Mouse (Mus musculus) forelimb bud, embryonic 11.5 days (tissue): ENCODE results near the gene Cd276.
"Not testable (repeated sequence)": the region's sequence is repeated elsewhere in the genome, so short reads cannot be mapped to it uniquely, and the experiment has no call there.

ENCODE experiments used
- DNase-seq: peaks from one replicate; pipeline ENCODE4 v3.0.0-alpha.2; 2012; ENCODE audit warnings: low read depth, low spot score

Gene Cd276

DNA sequence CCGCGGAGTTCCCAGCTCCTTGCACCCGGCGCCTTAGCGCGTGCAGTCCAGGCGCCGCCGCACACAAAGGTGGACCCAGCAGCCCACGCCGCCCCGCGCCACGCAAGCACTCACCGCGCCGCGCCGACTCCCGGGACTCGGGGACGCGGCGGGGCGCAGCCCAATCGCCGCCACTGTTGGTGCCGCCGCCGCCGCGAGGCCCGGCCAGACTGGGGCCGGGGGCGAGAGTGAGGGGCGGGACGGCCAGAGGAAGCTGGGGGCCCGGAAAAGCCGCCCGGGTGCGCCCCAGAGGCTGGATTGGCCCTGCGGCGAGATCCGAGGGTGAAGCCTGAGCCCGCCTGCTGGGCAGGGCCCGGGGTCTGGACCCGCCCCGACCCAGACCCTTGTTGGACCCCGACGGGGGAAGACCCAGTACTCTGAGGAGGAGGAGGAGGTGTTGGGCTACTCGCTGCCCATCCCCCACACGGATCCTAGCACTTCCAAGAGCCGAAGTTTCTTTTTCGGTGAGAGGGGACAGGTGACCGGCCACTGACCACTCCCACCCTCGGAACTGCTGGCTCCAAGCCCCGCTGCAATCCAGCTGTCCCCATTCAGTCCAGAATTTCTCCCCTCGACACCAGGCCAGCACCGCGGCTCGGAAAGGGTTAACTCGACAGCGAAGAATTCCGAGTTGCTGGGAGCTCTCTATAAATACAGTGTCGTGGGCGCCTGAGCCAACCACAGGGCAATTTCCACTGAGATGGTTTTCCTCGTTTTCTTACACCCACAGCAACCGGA is at the start of gene Cd276:
Cd276 (minus strand) TSS at position 530 of the 777 bp plus-strand sequence.
- DNase-seq: peak; percentile 84

DNA sequence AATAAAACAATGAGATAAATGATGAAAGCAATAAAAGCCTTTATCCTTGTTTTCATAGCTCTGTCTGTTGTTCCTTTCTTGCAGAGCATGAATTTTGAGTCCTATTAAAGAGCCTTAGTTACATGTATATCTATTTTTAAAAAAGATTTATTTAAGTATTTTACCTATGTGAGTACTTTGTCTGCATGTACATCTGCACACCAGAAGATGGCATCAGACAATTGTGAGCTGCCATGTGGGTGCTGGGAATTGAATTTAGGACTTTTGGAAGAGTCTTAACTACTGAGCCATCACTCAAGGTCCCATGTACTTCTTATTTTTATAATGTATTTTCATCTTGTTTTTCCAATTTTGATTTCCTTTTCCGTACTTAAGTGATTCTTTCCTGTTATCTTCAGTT is 40.1 kb upstream of the Cd276 start:
- no peak for DNase-seq

DNA sequence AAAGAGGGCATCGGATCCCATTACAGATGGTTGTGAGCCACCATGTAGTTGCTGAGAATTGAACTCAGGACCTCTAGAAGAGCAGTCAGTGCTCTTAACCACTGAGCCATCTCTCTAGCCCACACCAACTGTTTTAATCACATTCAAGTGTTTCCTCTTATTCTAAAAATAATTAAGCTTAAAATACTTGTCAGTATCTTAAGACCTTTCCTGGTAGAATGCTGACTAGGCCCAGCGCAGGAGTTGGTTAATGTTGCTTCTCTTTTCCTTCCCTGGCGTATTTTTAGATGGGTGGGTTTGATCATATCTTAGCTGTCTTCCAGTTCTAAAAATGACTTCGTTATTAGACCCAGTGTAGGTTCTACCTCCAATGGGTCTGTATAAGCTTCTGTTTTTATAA is 33.4 kb upstream of the Cd276 start:
- DNase-seq: no peak

DNA sequence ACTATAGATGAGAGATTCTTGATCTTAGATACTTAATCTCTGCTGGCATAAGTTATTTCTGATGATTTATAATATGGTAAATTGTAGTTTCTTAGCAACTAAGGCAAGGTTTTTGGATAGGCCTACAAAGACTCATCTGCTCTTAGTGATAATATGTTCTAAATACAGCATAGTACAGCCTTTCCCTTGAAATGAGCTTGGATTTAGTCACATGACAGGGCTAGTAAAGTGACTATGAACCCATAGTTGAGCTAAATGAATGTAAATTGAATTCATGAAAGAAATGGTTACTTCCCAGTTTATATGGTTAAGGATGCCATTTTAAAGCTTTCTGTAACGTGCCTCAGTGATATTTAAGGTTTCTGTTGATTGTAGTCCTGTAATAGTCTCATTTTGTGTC is 29.1 kb upstream of the Cd276 start:
- DNase-seq: no peak

DNA sequence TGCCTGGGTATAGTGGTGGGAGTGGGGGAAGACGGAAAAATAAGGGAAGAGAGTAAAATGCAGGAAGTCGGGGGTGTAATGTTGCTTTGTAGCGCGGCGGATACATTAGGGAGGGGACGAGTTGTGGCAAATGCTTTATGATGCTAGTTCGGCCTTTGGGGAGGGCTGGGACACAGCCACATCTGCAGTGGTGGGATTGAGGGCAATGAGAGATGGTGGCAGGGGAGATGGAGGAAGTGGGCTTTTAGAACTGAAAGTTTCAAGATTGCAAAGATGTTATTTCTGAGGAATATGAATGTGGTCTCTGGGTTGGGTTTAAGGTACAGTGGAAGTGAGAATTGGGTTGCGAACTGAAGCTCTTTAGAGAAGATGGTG is 28.0 kb upstream of the Cd276 start:
- DNase-seq: no peak

DNA sequence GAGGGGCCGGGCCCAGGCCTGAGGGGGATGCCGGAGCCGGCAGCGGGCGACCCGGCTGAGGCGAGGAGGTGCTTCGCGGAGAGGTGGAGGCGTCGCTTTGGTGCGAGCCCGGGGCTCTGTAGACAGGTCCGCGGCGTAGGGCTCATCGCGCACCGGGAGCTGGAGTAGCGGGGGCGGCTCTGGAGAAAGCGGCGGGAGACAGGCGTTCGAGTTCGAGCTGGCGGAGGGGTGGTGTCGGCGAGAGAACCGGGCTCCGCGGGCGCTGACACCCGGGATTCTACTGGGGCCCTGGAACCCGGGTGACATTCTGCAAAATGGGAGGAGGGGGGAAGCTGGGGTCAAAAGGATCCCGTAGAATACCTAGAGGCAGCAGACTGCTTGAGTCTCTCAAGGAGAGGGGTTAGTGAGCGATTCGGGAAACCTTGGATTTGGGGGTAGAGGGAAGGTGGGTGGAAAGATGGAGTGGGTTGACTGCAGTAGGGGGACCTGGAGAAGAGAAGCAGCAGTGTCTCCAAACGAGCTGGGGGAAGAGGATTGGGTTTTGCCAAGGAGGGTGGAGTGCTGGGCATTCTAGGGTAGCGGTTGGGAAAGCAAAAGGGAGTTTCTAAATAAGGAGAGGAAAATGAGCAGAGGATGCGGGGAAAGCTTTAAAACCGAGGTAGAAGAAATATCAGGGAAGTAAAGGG is 27.5 kb upstream of the Cd276 start:
- DNase-seq: peak; percentile 27

DNA sequence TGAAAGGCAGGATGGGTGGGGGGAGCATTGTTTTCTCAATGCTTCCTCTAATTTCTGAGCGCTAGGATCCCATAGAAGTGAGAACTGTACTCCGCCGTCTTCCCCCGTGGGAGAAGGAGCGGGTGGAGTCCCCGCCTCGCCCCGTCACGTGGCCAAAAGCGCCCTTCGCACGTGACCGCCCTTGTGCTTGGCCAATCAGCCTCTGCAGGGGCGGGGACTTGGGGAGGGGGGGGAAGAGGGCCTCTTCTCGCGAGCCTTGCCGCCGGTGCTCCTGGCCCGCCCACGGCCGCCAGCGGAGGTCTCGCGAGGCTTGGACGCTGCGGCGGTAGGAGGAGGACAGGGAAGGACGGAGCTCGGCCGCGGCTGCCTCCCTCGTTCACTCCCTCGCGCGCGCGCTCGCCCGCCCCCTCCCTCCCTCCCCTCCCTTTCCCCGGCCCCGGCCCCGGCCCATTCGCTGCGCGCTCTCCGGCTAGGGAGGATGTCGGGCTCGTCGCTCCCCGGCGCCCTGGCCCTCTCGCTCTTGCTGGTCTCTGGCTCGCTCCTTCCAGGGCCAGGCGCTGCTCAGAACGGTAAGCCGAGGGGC is 26.8 kb upstream of the Cd276 start, which contains the start of gene Nptn:
Nptn (plus strand) TSS at position 283 of the 583 bp plus-strand sequence.
- peak; percentile 97 for DNase-seq

DNA sequence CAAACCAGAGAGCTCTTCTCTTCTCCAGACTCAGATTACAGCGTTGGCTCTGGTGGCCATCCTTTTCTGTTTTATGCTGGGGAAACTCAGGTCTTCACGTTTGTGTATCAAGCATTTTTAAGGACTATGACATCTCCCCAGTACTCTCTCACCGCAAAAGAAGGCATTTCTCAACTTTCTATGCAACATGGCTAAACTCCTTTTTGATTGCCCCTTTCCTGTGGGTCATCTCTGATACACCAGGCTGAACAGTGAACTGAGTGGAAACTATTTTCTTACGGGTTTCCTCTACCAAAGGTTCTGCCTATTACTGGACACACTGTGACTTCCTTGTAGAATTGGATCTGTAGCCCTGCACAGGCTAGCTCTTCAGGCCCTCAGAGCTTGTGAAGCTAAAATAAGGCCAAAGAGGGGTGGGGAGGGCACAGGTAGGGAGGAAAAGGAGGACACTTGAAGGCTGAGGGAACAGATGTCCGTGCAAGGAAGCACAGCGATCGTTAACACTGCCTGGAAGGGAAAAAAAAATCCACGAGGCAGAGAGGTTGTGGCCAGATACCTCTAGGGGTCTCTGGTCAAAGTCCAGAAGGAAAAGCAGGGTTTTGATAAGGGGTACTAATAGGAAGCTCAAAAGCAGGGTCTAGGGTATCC is 26.2 kb upstream of the Cd276 start:
- no peak for DNase-seq

DNA sequence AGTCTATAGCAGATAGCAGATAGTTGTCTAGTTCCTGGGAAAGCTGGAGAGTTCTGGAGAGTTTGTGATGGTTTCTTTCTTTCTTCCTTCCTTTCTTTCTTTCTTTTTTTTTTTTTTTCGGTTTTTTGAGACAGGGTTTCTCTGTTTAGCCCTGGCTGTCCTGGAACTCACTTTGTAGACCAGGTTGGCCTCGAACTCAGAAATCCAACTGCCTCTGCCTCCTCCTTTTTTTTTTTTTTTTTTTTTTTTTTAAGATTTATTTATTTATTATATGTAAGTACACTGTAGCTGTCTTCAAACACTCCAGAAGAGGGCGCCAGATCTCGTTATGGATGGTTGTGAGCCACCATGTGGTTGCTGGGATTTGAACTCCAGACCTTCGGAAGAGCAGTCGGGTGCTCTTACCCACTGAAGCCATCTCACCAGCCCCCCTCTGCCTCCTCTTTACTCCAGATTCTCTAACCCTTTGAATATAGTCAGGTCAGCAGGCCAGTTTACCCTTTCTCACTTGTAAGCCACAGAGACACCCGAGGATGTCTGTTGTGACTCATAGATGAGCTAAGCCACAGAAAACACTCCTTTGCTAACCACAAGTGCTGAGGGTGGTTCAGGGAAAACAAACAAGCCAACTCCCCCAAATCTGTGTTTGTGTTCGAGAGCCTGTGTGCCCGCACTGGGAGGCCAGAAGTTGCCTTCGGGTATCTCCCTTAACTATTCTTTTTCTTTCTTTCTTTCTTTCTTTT is 25.4 kb upstream of the Cd276 start:
- DNase-seq: not testable (repeated sequence)

DNA sequence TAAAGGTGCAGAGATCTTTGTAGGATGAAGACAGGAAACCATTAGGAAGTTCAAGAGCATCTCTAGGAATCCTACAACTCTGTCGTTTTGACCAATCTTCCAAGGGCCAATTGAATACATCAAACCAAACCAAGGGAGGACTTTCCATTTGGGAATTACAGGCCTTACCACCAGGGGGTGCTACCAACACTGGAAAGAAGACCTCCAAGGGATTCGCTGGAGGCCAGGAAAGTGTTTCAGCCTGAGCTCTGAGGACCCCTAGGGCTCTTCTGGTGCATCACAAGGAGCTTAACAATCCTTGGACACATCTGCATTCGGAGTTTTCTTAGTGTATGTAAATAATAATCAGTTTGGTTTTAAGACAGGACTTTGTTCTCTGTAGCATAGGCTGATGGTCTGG is 23.4 kb upstream of the Cd276 start:
- DNase-seq: peak; percentile 88

DNA sequence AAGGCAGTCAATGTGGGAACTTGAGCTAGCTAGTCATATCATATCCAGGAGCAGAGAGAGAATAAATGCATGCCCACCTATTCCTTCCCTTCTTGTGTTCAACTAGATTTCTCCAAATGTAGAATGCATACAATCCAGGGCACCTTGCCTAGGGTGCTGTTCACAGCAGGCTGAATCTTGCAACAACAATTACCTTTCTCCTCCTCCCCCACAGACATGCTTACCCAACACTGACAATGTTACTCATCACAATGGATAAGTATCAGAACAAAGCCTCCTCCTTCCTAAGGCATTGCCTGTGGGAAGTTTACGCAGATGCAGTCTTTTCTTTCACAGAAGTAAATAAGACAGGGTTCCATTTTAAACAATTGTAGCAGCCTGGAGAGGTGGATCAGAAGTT is 15.8 kb upstream of the Cd276 start:
- no peak for DNase-seq

DNA sequence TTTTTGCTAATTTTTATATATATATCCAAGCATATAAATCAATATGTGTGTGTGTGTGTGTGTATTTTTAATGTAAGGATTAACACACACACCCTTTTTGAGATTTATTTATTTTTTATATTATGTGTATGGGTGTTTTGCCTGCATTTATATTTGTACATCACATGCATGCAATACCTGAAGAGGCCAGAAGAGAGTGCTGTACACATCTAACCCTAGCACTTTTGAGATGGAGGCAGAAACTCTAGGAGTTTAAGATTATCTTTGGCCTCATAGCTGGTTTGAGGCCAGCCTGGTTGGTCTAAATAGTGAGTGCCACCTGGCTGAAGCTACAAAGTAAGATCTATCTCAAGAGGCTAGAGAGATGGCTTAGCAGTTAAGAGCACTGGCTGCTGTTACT is 12.4 kb upstream of the Cd276 start:
- DNase-seq: peak; percentile 42

DNA sequence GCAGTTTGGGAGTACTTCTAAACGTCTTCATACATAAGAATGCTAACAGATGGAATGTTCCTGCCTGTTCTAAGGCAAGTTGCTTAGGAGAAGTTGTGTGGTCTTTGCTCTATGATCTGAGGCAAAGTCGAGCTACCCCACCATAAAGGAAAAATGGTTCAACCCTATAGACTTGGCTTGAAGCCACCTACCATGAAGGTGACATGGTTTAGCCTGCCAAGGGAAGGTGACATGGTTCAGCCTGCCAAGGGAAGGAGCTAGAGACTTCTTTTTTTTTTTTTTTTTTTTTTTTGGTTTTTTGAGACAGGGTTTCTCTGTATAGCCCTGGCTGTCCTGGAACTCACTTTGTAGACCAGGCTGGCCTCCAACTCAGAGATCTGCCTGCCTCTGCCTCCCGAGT is 10.7 kb upstream of the Cd276 start:
- not testable (repeated sequence) for DNase-seq

DNA sequence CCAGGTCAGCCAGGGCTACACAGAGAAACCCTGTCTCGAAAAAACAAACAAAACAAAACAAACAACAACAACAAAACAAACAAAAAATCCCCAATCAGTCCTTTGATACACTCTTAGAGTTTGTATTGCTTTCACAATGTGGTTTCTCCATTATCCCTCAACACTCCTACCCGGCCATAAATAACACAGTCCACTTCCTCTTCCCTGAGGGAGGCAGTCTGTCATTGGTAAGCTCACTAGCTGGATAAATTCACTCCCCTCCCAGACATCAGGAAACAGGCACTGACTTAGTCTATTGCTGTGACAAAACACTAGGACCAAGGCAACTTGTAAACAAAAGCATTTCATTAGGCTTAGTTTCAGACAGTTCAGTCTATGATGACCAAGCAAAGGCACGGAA is 5.0 kb upstream of the Cd276 start:
- DNase-seq: no peak

DNA sequence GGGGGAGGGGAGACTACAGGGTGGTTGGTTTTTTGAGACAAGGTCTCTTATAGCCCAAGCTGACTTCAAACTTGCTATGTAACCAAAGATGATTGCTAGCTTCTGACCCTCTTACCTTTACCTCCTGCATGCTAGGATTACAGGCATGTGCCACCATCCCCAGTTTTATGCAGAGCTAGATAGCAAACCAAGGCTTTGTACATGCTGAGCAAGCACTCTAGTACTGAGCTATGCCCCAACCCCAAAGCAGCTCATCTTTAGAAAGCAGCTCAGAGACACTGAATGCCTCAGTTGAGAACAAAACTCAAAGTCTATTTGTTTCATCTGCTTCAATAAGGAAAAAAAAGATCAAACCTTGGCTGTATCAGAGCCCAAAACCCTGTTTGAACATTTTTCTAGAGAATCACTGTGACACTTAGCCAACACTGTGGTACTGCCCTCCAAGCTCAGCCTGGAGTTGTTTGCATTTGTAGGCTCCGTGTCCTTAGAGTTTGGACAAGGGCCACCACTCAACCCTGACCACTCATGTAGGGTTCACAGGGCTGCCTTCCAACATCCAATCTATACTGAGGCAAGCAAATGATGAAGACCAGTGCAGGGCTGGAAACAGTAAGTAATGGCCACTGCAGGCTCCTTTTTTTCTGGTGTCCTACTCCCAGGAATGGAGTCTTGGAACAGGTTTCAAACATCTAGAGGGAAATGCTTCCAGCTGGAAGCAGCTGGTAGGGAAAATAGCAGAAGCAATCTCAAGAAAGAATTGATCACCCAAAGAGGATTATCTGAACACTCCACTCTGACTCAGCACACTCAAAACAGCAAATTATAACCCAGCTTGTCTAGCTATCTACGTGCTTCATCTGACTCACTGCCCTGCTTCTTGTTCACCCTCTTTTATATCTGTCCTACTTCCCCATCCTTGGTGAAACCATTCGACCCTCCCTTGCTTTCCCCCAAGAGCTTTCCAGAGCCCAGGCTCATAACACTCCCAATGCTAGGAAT is 2.5 kb upstream of the Cd276 start:
- DNase-seq: no peak

DNA sequence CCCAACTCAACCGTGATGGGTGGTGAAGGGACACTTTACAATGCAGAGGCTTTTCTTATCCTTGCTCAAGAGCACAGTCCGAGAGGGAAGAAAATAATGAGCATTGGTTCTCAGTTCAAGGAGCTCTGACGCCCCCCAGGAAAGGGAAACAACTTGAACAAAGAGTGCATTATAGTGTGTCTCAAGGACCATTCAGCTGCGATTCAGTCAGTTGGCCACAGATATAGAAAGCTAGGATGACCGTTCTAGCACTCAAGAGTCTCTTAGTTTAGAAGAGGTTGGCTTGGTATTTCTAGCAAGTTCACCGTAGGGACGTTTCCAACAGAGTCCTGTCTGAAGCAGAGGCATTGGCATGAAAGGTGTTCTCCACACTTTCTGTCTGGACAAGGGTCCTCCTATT is 1.4 kb upstream of the Cd276 start:
- DNase-seq: no peak

DNA sequence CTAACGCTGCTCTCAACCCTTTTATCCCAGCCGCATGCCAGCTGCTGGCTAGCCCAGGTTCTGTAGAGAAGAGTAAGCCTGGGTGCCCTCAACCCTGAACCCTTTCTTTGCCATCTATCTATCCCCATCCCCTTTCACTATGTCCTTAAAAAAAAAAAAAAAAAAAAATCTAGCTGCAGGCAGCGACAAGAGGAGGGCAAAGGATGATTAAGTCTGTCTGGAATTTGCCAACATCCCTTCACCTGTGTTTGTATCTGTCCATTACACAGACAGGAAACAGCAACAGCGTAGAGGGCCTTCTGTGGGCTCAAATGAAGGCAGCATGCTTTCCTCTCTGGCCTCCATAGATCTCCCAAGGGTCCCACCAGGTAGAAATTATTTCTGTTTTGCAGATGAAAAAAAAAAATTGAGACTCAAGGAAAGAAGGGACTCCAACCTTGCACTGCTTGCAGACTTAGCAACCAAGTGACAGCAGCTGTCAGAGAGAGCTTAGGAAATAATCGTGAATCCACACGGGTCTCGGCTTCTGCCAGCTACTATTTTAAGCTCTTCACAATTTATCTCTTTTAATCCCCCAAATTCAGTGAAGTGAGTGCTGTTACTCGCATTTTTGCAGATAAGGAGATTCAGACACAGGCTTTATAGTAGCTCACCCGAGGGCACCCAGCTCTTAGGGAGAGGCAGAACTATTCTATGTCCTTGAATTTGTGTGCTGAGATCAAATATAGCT is 613 bp upstream of the Cd276 start:
- no peak for DNase-seq

DNA sequence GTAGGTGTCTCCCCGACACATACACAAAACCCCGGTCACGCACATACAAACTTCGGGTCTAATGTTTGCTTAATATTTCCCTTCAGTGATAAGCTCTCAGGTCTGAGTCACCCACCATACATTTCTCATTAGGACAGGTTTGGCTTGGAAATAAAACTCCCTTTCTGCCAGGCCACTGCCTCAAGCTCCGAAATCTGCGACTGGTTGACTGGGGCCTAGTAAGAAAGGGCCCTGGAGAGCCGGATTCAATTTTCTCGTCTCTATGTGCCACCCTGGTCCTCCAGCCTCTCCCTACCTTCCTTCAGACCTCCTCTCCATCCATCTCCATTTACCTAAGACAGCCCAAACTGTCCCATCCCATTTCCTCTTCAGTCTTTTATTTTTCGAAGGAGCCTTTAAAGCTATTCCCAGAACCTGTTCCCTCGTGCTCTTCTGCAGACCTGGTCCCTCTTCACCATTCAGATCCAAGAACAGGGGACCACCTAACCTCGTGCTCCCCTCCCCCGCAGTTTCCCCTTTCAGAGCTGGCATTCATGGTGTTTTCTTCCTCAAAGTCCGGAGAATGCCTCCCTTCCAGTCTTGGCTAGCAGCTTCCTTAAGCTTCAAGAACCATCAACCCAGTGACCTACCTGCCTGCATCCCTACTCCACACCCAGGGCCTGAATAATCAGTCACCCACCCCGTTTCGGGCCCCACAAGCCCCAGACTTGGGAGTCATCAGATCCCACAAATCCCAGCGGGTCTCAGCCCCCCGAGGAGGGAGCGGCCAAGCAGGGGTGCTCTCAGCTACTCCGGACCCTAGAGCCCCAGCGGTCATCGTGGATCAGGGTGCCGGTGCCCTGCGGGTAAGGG is 955 bp downstream of the Cd276 start:
- peak; percentile 51 for DNase-seq

DNA sequence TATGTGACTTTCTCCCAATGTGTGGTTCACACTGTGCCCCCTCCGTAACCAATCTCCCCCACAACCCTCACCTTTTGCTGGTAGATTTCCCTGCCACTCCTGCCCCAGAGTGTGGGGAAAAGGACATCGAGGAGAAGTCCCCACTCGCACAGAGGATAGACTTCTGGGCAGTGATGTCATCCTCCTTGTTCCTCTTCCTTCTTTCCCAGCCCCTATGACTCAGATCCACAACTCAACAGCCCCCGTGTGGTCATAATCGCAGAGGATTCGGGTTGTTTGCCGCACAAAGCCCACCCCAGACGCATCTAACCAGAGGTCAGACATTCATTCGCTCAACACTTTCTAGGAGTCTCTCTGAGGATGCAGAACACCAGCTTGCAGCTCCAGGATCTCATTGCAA is 3.2 kb downstream of the Cd276 start:
- DNase-seq: no peak
